Mouse (Mus musculus): ENCODE data around the gene Pax9.

Gene Pax9

DNA sequence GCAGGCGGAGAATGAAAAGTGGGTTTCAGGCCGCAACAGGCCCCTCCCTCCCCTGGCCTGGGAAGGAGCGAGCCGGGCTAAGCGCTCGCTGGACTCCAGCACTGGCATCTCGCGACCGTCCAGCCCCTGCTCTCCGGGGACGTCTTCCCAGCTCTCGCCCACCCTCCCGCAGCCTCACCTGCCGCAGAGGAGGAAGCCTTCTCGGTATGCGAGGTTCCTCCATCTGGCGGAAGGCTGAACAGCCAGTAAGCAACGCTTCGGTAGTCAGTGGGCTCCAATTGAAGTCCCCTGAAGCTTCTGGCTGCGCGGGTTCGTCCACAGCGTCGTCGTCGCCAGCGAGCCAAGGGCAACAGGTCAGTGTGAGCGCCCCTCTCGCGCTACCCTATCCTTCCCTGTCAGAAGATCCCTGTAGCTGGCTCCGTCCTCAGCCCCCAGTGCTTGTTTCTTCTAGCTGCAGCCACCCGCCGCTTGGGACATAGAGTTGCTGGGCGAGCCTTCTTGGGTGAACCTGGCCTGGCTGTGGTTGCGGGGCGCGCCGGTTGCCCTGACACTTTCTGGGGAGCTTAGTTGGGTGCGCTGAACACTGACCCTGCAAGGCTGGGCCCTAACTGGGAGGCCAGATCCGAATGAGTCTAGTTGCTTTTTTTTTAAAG lies at the start of gene Pax9:
Pax9 (plus strand) TSS at position 341 of the 653 bp plus-strand sequence.
- peak; percentile 38 for DNase-seq (ENCODE audit: low read depth, low spot score)

DNA sequence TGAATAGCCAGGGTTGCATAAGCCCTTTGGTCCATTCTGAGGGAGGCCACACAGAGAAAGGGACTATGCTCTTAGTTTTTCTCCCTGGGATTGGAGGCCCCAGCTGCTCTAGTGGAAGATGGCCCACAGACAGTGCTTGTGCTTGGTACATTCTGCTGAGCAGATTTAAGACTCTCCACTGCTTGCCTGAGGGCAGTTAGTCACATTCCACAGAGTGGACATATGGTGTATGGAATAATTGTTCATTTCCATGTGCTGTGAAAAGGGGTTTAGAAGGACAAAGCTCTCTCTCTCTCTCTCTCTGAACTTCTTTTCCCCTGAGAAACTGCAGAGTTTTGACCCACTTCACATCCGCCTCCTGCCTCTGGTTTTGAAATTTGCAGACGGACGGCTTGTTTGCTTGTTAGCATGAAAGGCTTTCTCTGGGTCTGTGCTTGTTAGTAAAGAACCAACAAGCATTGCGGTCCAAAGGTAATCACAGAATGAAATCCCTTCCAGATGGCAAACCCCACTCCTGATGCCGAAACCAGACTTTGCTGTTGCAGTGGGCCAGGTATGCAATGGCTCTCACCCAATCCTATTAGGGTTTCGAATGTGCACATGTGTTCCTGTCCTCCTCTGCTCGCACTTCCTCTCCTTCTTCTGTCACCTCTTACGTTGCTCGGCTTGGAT lies 22.0 kb upstream of the Pax9 start:
- no peak for DNase-seq (ENCODE audit: low read depth, low spot score)

DNA sequence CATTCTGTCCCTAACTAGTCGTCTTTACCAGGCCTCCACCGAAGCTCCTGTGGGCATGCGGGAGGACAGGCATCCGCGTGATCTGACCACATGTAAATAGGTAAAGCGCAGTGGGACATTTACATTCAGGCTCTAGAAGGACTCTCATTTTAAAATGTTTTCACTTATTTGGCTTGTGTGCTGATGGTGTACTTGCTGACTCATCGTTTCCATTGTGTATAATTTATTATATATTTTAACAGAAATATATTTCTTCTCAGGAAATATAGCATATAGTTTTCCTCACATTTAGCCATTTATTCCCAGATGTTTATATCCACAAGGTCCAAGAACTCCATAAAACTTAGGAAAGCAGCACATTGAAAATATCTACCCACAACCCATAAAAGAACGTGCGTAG lies 20.8 kb upstream of the Pax9 start:
- no peak for DNase-seq (ENCODE audit: low read depth, low spot score)

DNA sequence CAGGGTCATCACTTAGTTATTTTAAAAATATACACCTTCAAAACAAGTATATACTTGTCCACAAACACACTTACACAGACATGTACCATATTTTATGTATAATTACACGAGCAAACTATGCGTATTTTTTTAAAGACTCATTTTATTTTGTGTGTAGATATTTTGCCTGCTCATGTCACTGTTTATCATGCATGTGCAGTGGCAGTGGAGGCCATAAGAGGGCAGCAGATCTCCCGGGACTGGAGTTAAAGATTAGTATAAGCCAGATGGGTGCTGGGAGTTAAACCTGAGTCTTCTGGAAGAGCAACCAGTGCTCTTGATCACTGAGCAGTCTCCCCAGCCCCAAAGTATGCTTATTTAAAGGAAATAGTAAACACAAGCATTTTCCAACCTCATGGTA lies 16.8 kb upstream of the Pax9 start:
- DNase-seq (ENCODE audit: low read depth, low spot score): peak; percentile 58

DNA sequence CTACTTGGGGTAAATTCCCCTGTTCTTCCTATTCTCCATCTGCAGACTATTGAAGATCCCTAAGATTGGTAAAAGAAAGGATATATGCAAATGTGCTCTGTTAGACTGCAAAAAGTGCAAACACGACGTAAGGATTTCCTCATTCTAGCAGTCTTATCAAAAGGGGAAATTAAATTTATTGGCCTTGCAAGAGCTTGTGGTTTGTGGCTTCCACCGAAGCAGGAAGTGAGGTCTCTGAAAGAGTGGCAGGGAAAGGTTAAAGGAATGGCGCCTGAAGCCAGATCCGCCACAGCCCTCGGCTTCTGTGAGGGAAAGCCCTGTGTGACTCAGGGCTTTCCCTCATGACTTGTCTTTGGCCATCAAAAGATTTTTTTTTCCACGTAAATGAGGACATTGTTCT lies 13.9 kb upstream of the Pax9 start:
- DNase-seq (ENCODE audit: low read depth, low spot score): no peak

DNA sequence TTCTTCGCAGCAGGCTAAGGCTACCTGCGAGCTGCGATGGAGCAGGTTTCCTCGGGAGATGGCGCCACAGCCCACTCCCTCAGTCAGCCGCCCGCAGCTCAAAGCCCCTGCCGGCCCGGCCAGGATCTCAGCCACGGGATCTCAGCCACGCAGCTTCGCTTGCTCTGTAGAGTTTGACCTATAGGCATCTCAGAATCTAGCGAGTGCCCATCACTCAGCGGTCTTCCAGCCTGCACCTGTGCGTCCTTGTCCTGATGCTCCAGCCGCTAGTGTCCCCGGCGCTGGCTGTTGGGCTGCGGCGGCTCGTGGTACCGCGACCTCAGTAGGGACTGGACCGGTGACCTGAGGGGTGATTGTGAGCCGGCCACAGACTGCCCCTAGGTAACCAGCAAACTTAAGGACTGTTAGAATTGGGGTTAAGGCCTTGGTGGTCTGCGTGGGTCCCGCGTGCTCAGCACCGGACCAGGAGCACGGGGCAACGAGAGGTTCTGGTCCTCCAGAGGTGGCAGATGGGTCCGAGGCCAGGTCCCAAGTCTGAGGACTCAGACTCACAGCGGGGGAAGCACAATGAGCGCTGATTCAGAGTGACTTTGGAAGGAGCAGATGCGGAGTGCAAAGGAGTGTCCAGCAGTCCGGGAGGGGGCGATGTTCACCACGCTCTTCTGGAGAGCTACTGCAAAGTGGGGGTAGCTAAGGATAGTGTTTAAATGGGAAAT lies 10.3 kb upstream of the Pax9 start:
- peak; percentile 50 for DNase-seq (ENCODE audit: low read depth, low spot score)

DNA sequence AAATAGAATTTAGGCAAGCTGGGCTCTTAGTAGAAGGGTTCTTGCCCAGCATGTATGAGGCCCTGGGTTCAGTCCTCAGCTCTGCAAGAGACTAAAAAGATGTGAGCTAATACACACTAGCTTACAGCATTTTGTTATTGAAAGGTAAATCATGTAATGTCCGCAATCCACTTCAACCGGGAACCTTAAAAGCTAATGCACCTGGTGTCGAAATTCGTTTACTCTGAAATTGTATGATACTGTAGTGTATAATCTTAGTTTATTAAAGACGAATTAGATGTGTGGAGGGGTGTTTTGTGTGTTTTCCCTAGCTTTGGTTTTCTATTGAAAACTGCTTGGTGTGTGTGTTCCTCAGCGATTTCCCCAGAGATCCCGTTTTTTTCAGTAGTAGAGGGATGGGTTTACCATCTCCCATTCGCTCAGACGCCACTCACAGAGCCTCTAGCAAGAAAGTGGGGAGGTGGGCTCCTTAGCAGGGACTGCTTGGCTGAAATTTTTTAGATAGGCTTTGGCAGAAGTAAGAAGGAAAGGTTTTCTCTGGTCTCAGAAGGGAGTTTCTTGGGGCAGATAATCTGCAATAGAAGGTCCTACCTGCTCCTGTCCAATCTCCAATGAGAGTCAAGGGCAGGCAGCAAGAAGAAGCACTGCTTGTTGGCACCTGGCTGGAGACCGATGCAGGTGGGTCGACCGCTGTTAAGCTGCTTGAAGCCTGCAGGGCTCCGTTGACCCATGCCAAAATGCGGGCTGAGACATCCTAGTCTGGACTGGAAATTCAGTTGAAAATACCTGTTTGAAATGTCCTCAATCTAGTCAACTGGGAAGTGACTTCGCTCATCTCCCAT lies 3.7 kb upstream of the Pax9 start:
- no peak for DNase-seq (ENCODE audit: low read depth, low spot score)

DNA sequence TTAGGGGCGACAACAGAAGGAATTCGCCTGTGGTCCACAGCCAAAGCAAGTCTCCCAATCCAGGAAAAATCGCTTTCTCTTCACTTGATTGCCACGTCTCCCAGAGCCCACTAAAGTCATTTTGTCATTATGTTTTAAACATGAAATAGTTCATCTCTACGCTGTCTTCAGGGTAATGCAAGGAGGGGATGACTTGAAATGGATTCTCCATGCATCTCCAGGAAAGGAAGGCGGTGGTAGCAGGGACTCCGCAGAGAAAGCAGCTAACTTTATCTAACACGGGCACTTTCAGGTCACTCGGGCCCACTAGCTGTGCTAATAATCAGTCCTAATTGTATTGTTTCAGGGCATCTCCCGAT lies 3.1 kb upstream of the Pax9 start:
- DNase-seq (ENCODE audit: low read depth, low spot score): no peak

DNA sequence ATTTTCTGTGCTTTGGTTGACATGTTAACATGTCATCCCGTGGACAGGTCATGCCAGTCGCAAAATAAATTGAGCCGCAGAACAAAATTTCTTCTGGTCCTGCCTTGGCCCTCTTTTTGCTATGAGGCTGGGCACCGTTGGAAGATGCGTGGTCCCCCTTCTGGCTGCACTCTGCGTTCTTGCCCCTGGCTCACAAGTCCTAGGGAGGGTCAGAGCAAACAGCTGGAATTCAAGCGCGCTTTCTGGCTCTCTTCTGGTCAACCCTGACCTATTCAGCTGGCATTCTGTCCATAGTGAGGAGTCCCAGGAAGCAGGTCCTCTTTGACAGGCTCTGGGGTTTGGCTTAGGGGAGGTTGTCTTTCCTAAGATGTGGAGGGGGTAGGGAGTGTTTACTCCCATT lies 2.6 kb upstream of the Pax9 start:
- DNase-seq (ENCODE audit: low read depth, low spot score): no peak

DNA sequence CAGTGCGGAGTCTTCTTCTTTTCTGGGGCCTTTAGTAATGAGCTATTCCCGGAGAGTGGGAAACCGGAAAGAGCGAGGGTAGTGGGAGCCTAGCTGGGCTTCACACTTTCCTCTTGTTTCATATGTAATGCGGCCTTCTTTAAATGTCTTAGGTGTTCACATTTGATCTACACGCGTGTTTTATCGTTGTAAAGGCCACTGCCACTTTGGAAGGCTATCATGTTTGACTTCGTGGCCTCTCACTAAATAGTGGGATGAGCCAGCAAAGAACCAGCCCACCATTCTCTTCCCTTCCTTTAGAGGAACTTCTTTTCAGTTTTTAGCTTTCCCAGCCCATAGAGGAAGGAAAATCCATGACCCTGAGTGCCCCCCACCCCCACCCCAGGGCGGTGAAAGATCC lies 2.2 kb upstream of the Pax9 start:
- DNase-seq (ENCODE audit: low read depth, low spot score): no peak

DNA sequence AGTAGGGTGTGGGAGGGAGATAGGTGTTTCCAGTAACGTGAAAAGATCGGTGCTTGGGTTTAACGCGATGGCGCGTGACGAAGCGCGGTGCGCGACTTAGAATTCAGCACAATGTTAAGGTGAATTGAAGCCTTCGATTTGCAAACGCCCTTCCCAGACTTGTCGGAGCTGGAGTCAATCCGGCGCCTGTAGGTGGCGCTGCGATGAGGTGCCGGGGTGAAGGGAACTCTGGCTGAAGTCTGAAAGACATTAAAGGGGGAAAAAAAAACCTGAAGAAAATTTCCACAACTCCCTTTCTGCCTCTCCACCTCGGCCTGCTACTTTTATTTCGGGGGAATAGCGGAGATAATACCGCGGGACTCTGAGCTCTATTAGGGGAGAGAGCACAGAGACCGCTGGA lies 1.8 kb upstream of the Pax9 start:
- DNase-seq (ENCODE audit: low read depth, low spot score): peak; percentile 77

DNA sequence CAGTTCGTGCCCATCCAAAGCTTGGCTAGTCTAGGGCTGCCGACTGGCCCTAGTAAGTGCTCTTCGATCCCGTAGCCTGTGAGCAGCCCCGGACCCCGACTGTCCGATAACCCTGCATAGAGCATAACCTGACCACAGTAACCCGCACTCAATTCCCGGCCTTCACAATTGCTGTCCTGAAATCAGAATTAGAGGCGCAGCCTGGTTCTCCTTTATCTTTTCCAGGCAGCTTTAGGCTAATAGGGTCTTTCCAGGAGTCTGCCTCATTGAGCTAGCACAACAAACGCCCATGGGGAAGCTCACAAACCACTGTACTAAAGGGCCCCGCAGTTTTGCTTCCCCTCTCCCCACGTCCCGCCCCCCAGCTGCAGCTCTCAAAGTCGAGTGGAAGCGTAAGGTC lies 1.2 kb upstream of the Pax9 start:
- no peak for DNase-seq (ENCODE audit: low read depth, low spot score)

DNA sequence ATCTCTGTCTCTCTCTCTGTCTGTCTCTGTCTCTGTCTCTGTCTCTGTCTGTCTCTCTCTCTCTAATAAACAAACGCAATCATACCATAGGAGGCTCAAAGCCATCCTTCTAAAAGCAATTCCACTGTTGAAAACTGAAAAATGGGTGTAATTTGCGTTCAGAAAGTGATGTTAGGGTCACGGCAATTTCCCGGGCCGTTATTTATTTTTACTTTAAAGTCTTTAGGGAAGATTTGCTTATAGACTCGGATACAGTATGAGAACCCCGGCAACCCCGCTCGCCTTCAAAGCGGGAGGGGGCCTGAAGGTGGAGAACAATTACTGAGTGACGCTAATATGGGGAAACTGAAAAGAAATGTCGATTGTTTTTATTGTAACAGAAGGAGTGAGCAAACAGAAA lies 566 bp upstream of the Pax9 start:
- DNase-seq (ENCODE audit: low read depth, low spot score): no peak

DNA sequence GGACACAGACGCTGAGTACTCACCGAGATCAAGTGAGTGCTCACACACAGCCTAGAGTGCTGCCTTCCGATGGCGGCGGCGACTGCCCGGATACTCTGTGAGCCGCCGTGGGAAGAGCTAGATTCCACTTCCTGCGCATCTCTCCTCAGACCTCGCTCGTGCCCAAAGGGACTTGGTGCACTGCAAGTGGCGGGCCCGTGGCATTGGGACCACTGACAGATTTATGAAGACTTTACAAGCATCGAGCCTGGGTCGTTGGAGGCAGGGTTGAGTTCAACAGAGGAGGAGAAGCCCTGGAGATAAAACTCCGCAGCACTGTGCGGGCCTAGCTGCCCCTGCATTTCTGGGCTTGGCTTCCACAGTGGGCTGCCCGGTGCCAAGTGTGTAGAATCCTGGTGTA lies 969 bp downstream of the Pax9 start:
- no peak for DNase-seq (ENCODE audit: low read depth, low spot score)

DNA sequence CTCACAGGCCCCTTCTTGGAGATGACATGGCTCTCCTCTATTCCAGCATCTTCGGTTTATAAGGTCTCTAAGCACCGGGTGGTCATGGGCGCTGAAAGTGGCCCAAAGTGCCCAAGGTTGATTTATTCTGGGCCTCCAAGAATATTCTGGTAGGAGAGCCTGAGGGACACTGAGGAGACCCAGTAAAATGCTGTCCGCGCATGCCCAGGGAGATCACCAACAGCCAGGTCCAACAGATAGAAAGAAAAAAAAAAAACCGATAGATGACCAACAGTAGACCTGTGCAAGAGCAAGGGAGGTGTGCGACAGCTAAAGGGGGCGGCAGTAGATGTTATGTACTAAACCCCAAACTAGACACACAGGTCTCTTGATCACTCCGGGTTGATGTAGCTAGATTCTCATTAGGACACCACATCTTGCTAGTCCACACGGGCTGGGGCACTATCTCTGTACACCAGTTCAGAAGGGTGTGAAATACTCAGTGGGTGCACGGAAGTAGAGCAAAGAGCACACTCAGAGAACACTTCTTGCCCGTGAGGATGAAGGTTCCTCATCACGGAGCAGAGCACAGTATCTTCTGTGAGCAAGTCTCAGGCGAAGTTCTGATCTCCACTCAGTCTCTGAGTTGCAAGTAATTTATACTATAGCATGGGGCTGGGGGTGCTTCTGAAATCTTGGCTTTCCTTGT lies 2.0 kb downstream of the Pax9 start:
- no peak for DNase-seq (ENCODE audit: low read depth, low spot score)

DNA sequence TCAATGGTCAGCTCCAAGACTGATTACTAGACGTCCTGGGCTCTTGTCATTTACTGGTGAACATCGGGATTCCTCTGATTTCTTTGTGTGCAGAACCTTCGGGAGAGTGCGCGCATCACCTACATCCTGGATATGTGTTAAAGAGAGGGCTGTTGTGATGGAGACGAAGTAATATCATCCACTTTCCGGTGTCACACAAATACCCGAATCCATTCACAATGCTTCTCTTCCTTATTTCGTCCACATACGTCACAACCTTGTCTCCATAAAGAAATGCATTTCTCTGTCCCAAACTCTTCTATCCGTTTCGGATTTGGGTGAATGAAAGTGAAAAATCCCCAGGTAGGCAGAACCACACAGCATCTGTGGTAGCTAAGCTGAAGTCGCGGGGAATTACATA lies 2.8 kb downstream of the Pax9 start:
- no peak for DNase-seq (ENCODE audit: low read depth, low spot score)

DNA sequence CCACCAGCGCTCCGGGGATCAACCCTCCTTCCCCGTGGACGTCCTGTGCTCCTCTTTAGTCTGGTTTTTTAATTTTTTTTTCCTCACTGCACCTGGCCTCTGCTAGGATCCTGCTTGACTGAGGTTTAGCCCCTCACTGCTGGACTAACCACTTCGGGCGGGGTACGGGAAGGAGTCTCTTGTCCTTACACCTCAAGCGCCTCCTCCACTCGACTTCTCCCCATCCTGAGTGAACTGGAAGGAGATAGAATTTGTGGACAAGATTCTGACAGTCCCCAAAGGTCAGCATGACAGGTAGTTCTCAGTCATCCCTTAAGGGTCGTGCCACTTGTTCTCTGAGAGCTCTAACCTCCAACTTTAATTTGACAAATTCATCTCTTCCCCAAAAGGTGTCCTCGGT lies 3.4 kb downstream of the Pax9 start:
- DNase-seq (ENCODE audit: low read depth, low spot score): no peak

DNA sequence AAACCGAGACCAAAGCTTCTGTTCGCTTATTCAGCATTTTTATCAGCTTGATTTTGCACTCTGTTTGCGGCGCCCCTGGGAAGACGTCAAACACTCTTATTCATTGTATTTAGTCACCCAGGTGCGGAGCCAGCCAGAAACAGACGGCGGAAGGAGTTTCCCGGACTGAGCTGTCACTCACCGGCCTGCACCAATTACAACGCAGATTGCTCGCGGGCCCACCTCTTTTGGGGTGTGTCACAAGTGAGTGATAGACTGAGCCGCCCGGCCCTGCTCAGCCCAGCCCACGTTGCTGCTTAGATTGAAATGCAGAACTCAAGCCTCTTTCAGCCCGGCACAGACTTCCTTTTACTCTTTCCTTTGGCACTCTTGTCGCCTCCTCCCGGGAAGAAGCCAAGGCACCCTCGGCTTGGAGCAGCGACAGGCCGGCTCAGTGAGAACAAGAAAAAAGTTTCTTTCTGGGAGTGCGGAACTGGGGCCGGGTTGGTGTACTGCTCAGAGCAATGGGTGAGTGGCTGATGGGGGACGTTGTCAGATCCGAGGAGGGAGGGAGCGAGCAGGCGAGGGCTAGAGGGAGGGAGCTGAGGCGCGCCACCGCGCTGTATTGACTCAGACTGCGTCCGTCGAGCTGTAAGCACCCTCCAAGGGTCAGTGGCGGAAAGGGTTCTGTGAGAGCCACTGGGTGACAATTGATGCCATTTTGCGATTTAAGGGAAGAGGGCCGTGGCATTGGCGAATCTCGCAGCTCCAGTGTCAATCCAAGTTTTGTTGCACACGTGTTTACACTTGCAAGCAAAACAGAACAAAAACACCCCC lies 4.0 kb downstream of the Pax9 start:
- DNase-seq (ENCODE audit: low read depth, low spot score): peak; percentile 97

DNA sequence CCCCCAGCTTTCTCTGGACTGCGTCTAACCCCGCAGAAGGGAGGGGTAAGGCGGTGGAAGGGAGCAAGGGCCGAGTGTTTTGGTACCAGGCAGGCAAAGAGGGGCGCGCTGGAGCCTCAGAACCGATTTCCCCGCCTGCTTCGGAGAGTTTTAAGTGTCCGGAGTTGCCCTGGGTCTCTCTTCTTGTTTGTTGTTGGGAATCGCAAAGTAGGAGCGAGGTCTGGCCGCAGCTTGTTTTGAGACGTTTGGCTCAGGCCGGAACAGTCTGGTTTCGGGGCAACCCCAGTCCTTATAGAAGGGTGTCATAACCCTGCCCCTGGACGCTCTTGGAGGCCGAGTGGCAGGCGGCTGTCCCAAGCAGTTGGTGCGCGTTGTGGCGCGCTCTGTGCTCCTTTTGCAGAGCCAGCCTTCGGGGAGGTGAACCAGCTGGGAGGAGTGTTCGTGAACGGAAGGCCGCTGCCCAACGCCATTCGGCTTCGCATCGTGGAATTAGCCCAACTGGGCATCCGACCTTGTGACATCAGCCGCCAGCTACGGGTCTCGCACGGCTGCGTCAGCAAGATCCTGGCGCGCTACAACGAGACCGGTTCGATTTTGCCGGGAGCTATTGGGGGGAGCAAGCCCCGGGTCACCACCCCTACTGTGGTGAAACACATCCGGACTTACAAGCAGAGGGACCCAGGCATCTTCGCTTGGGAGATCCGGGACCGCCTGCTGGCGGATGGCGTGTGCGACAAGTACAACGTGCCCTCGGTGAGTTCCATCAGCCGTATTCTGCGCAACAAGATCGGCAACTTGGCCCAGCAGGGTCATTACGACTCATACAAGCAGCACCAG lies 4.8 kb downstream of the Pax9 start:
- peak; percentile 61 for DNase-seq (ENCODE audit: low read depth, low spot score)
